Comparison of ENCODE assay signal across 24 mouse cellular contexts in the genomic region with DNA sequence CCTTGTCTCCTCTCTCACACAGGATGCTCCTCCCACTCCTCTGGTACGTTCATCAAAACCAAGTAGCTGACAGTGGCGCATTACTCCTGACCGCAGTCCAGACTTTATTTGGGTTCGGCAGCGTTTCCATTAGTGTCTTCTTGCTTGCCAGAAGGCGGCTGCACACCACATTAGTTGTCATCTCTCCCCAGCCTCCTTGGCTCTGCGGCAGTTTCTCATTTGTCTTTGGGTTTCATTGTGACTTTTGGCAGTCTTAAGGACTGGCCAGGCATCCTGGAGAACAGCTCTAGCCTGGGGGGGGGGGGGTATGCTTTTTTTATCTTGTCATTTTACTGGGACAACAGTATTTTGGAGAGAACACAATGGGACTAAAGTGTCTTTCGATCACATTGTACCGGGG.
DNase-seq lines count a peak whose midpoint lies in the region; ATAC-seq and TF ChIP-seq lines count a peak whose summit lies in the region.
"Had no signal": no experiment of that assay in that cellular context is flagged by ENCODE, and none has a peak within 500 bp of the region (broad histone marks: within the 10 kb centered on the region; RNA-seq: fewer than 3 reads in every experiment).

No protein-coding gene starts in this region.

- no peak for TF ChIP-seq CTCF in lung, embryonic 14.5 days (IDR thresholded peaks at IDR 0.05; ENCODE audit: low read depth)

- H3K4me2 ChIP-seq in lung, embryonic 14.5 days, result no peak overlapping the region
- H3K4me2 ChIP-seq: embryonic facial prominence, embryonic 13.5 days; forebrain, embryonic 13.5 days; heart, embryonic 11.5 days; heart, embryonic 15.5 days; hindbrain, embryonic 13.5 days had no signal

- H3K27ac ChIP-seq in lung, embryonic 14.5 days (ENCODE audit: low read depth), result no peak overlapping the region
- H3K27ac ChIP-seq: embryonic facial prominence, embryonic 13.5 days; forebrain, embryonic 13.5 days; heart, embryonic 15.5 days; hindbrain, embryonic 13.5 days had no signal

- no peaks in the 10 kb centered on the region for H3K36me3 ChIP-seq in lung, embryonic 14.5 days (ENCODE audit: insufficient read depth)
- H3K36me3 ChIP-seq: embryonic facial prominence, embryonic 13.5 days; G1E; heart, embryonic 15.5 days; hindbrain, embryonic 13.5 days had no signal

- no peaks in the 10 kb centered on the region for H3K27me3 ChIP-seq in lung, embryonic 14.5 days (ENCODE audit: insufficient read depth, low read length)
- H3K27me3 ChIP-seq: embryonic facial prominence, embryonic 13.5 days; forebrain, embryonic 13.5 days; heart, embryonic 15.5 days; hindbrain, embryonic 13.5 days had no signal

- 41% methylated on average over 9 of the region's 9 CpGs for WGBS in lung, embryonic 14.5 days

- H3K4me1 ChIP-seq in lung, embryonic 14.5 days (ENCODE audit: insufficient read depth), result no peaks in the 10 kb centered on the region
- H3K4me1 ChIP-seq: embryonic facial prominence, embryonic 13.5 days; forebrain, embryonic 13.5 days; heart, embryonic 15.5 days; hindbrain, embryonic 13.5 days had no signal

- no peak overlapping the region for H3K4me3 ChIP-seq in lung, embryonic 14.5 days (ENCODE audit: low read depth, low read length)
- H3K4me3 ChIP-seq: embryonic facial prominence, embryonic 13.5 days; forebrain, embryonic 13.5 days; heart, embryonic 15.5 days; hindbrain, embryonic 13.5 days had no signal

- ATAC-seq in lung, embryonic 14.5 days (ENCODE audit: insufficient read depth), result peak; percentile 63; the same call in 1 of the 2 replicates
- ATAC-seq: CD4-positive, CD25-positive, alpha-beta regulatory T cell, adult 4 months; forebrain, embryonic 13.5 days; forebrain, postnatal 0 days had no signal

- no peaks in the 10 kb centered on the region for H3K9me3 ChIP-seq in lung, embryonic 14.5 days (ENCODE audit: low read depth, low read length)
- H3K9me3 ChIP-seq: embryonic facial prominence, embryonic 13.5 days; forebrain, embryonic 13.5 days; heart, embryonic 15.5 days; hindbrain, embryonic 13.5 days had no signal

- no peak overlapping the region for H3K9ac ChIP-seq in lung, embryonic 14.5 days
- H3K9ac ChIP-seq: embryonic facial prominence, embryonic 13.5 days; forebrain, embryonic 13.5 days; forebrain, postnatal 0 days; heart, embryonic 15.5 days; hindbrain, embryonic 13.5 days had no signal

- DNase-seq in cerebellum, postnatal 10 days, result peak; percentile 10 to 20
- no peak for DNase-seq in cerebellum, postnatal 14 days
- DNase-seq in lung, embryonic 14.5 days, result peak; percentile 81
- no peak for DNase-seq in lung, postnatal 25 days (ENCODE audit: low spot score)
- DNase-seq in fibroblast of lung, adult 2 months (ENCODE audit: low read depth), result peak; percentile 22
- DNase-seq in lung, postnatal 36 days, result peak; percentile 4
- DNase-seq in testis, postnatal 14 days (ENCODE audit: low spot score), result no peak
- DNase-seq in adrenal gland, postnatal 14 days, result no peak
- DNase-seq: adrenal gland, adult 8-10 months; B cell, adult 2 months; cerebellum, adult 11 months; cerebellum, adult 8-10 months; cerebellum, postnatal 36 days; forebrain, postnatal 0 days; gastrocnemius, postnatal 36 days; heart, adult 18-20 months; heart, postnatal 14 days had no signal

Comparison
In these comparisons a context has a peak if more than half of its experiments do, and no peak if none do; other contexts are left out.
1. DNase-seq: peak in cerebellum, postnatal 10 days (2 of 2), lung, embryonic 14.5 days (single experiment), fibroblast of lung, adult 2 months (single experiment) and lung, postnatal 36 days (single experiment); none in cerebellum, postnatal 14 days (0 of 2), lung, postnatal 25 days (single experiment), testis, postnatal 14 days (single experiment) and adrenal gland, postnatal 14 days (single experiment).